Mouse (Mus musculus) liver, embryonic 14.5 days (tissue): ENCODE results near the gene Uba52. TPM values are rescaled to one million over a fixed set of nuclear protein-coding genes. Genes with fewer than 3 reads are reported as not detected.
A peak's percentile ranks its signal among the peaks of the same experiment; 100 is the strongest.

Experiments
- ATAC-seq: fragments of 200-750 bp; cut with Nextera tagmentation; 2 replicates; pipeline ENCODE4 v1.8.0; 2017; ENCODE audit warnings: moderate number of reproducible peaks, mild to moderate bottlenecking, moderate library complexity; ENCODE audit not compliant: insufficient read depth
- DNase-seq, 3 experiments: peaks; one replicate each; pipeline ENCODE4 v3.0.0-alpha.2; 2012 to 2013; ENCODE audit warnings: low read depth in 3 of 3, low spot score in 3 of 3
- H3K27ac ChIP-seq: fragments of 300-500 bp; sonication (generic); 2 replicates; pipeline ENCODE4 v1.5.1; 2014; ENCODE audit warnings: moderate library complexity, mild to moderate bottlenecking, control low read depth, inconsistent platforms
- H3K27me3 ChIP-seq: fragments of 300-500 bp; sonication (generic); 2 replicates; pipeline ENCODE4 v1.6.1; 2014; ENCODE audit warnings: mild to moderate bottlenecking, low read length, moderate library complexity; ENCODE audit not compliant: control insufficient read depth, insufficient read depth
- H3K36me3 ChIP-seq: fragments of 300-500 bp; sonication (generic); replicated peaks from 2 replicates; pipeline ENCODE4 v1.6.1; 2014; ENCODE audit warnings: low read depth; ENCODE audit not compliant: control insufficient read depth, insufficient read depth
- H3K4me1 ChIP-seq, 2 experiments: fragments of 200-500 bp in 1 of 2; fragments of 300-500 bp in 1 of 2; sonication (generic) in 1 of 2; replicated peaks; 2 replicates each; pipeline ENCODE4 v1.6.1; 2012 to 2014; ENCODE audit warnings: antibody characterized with exemption in 1 of 2, inconsistent platforms in 1 of 2, low read length in 1 of 2; ENCODE audit not compliant: control insufficient read depth in 2 of 2, insufficient read depth in 2 of 2
- H3K4me2 ChIP-seq: fragments of 300-500 bp; sonication (generic); 2 replicates; pipeline ENCODE4 v1.6.1; 2014; ENCODE audit warnings: low read depth, mild to moderate bottlenecking, control low read depth, moderate library complexity
- H3K4me3 ChIP-seq, 2 experiments: fragments of 200-500 bp in 1 of 2; fragments of 300-500 bp in 1 of 2; sonication (generic) in 1 of 2; 2 replicates each; pipeline ENCODE4 v1.5.1; 2012 to 2014; ENCODE audit warnings: low read depth in 2 of 2, low read length in 2 of 2, mild to moderate bottlenecking in 2 of 2, control low read depth in 1 of 2, inconsistent platforms in 1 of 2, moderate library complexity in 1 of 2; ENCODE audit not compliant: insufficient read depth in 1 of 2
- H3K9ac ChIP-seq: fragments of 300-500 bp; sonication (generic); replicated peaks from 2 replicates; pipeline ENCODE4 v1.6.1; 2014; ENCODE audit warnings: mild to moderate bottlenecking, control low read depth, moderate library complexity
- H3K9me3 ChIP-seq: fragments of 300-500 bp; sonication (generic); 2 replicates; pipeline ENCODE4 v1.6.1; 2016; ENCODE audit warnings: low read length, mixed read lengths; ENCODE audit not compliant: control insufficient read depth
- CTCF ChIP-seq: IDR thresholded peaks from 2 replicates; pipeline ENCODE4 v1.5.1; 2016; ENCODE audit warnings: antibody characterized with exemption, low read depth, control low read depth
- EP300 ChIP-seq: IDR thresholded peaks from 2 replicates; pipeline ENCODE4 v1.6.1; 2016; ENCODE audit warnings: antibody characterized with exemption, low read depth
- WGBS: fragments of 180-500 bp; shearing (Covaris S2); extraction: QIAGEN DNeasy Blood & Tissue Kit; methylation state at CpG from one replicate; pipeline ENCODE4 v1.1.7; 2014; ENCODE audit not compliant: insufficient replicate concordance; 5-methylcytosine and 5-hydroxymethylcytosine counted together
- polyA plus RNA-seq, 2 experiments: library from polyadenylated mRNA; depleted of rRNA in 1 of 2; stranded (reverse) in 1 of 2; unstranded in 1 of 2; fragments of >200 nt; fragmentation: Nextera tagmentation in 1 of 2; extraction: Ambion mirVana in 1 of 2; gene quantifications; 2 replicates each; pipeline versions ENCODE4 v1.2.1 to v1.2.3; 2012 to 2014

Gene Uba52
- polyA plus RNA-seq, 2 experiments = 773 to 870 TPM

DNA sequence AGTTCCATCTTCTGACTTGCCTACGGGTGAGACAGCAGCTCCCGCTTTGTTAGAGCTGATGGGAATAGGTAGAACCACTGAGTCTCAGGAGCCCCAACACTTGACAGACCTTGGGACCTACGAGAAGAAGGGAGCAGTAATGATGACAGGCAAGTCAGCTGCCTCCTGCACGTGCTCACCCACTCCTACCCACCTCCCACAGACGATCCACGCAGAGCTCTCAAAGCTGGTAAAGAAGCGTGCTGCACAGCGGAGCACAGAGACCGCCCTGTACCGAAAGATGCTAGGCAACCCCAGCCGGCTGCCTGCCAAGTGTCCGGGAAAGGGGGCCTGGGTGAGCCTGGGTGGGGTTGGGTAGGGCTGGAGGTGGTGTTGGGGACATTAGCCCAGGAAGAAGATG is 23.7 kb upstream of the Uba52 start:
- peaks cover 33% of the 10 kb centered on the region for H3K36me3 ChIP-seq
- H3K9ac ChIP-seq = no peak overlapping the region
- no peak overlapping the region for H3K27ac ChIP-seq
- H3K27me3 ChIP-seq = no peaks in the 10 kb centered on the region
- H3K4me3 ChIP-seq = no peak overlapping the region
- H3K4me2 ChIP-seq = no peak overlapping the region
- ATAC-seq (no peak), DNase-seq (no peak)
- peaks cover 11 to 16% of the 10 kb centered on the region in 2 experiments for H3K4me1 ChIP-seq
- TF ChIP-seq EP300 (no peak), CTCF (no peak)
- WGBS = 83% methylated on average over 12 of the region's 12 CpGs
- no peaks in the 10 kb centered on the region for H3K9me3 ChIP-seq

DNA sequence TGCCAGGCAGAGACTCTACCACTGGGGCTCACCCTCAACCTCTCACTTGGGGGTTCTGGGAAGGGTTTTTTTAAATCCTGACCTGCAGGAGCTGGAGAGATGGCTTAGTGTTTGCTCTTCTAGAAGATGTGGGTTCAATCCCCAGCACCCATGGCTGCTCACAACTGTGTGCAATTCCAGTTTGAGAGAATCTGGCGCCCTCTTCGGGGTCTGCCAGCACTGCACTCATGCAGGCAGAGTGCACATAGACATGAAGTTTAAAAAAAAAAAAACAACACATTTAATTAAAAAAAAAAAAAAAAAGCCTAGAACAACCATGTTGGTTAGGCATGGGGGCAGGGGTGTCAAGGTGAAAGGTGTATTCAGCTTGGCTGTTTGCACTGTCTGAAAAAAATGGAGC is 19.7 kb upstream of the Uba52 start:
- DNase-seq = no peak
- no peak overlapping the region for H3K9ac ChIP-seq
- H3K4me3 ChIP-seq = no peak overlapping the region; a peak in 1 of 4 replicates
- no peaks in the 10 kb centered on the region for H3K9me3 ChIP-seq
- TF ChIP-seq EP300 (no peak), CTCF (peak; percentile 45)
- H3K4me2 ChIP-seq = peak overlapping the region; percentile 79; the same call in 1 of the 2 replicates
- no peaks in the 10 kb centered on the region for H3K27me3 ChIP-seq
- WGBS = 83% methylated on average over 2 of the region's 2 CpGs
- no peak overlapping the region for H3K27ac ChIP-seq
- no peak for ATAC-seq
- H3K36me3 ChIP-seq = peaks cover 31% of the 10 kb centered on the region
- peaks cover 25 to 30% of the 10 kb centered on the region in 2 experiments for H3K4me1 ChIP-seq

DNA sequence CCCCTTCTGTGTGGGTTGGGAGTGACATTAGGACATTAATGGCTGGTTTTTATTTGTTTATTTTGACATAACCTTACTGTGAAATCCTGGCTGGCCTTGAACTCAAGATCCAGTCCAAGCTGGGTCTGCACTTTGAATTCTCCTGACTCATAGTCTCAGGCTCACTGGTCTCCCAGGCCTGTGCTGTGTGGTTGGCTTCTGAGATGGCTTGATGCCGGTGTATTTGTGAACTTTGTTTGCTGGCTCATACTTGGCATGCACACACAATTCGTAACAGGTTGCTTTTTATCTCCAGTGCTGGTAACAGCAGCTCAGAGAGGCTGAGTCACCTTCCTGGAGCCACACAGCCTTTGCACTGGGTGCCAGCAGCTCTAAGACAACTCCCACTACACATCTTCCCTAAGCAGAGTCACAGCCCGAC is 19.1 kb upstream of the Uba52 start:
- no peaks in the 10 kb centered on the region for H3K9me3 ChIP-seq
- 62% methylated on average over 3 of the region's 3 CpGs for WGBS
- H3K27me3 ChIP-seq = no peaks in the 10 kb centered on the region
- H3K4me1 ChIP-seq = peaks cover 25 to 30% of the 10 kb centered on the region in 2 experiments
- H3K4me3 ChIP-seq = peak overlapping the region in 1 of 2 experiments; percentile 89; a peak in 2 of 4 replicates
- ATAC-seq (no peak), DNase-seq (no peak)
- TF ChIP-seq CTCF (no peak), EP300 (no peak)
- peak overlapping the region; percentile 79 for H3K4me2 ChIP-seq
- peaks cover 31% of the 10 kb centered on the region for H3K36me3 ChIP-seq
- H3K27ac ChIP-seq = peak overlapping the region; percentile 75
- H3K9ac ChIP-seq = peak overlapping the region; percentile 51

DNA sequence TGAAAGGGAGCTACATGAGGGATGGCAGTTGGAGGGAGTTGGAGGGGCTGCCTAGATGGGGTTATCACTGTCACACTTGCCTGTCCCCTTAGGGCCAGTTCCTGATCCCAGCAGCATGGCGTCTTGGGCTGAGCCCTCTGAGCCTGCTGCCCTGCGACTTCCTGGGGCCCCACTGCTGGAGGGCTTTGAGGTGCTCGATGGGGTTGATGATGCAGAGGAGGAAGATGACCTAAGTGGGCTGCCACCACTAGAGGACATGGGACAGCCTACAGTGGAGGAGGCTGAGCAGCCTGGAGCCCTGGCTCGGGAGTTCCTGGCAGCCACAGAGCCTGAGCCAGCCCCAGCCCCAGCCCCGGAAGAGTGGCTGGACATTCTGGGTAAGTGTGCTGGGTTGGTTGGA is 18.7 kb upstream of the Uba52 start:
- Histone ChIP-seq H3K27me3 (no peaks in the 10 kb centered on the region), H3K27ac (peak overlapping the region; percentile 75), H3K4me1 (peaks cover 25 to 31% of the 10 kb centered on the region in 2 experiments), H3K9ac (peak overlapping the region; percentile 51), H3K9me3 (no peaks in the 10 kb centered on the region), H3K4me2 (peak overlapping the region; percentile 79), H3K36me3 (peaks cover 28% of the 10 kb centered on the region), H3K4me3 (peak overlapping the region; percentile 13 to 89)
- ATAC-seq (no peak), DNase-seq (no peak)
- TF ChIP-seq EP300 (no peak), CTCF (no peak)
- WGBS = 21% methylated on average over 5 of the region's 5 CpGs

DNA sequence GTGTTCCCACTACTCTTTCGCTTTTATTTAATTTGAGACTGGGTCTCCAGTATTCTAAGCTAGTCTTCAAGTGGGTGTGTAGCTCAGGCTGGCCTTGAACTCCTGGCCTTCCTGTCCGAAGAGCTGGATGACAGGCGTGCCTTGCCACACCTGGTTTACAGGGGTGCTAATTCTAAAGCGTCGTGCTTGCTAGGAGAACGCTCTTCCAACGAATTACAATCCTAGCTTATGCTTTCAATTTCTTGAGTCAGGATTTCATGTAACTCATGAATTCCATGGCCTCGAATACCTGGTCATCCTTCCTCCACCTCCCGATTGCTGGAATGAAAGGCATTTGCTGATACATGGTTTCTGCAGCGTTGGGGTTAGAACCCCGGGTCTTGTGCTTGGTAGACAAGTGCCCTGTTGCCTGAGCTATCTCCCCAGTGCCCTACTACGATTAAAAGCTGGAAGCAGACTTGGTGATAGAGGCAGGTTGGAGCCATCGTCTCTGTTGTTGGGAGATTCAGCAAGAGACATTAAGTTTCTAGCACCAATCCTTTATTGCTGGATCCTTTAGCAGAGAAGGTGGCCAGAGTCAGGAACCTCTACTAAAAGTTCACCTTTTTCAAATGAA is 17.7 kb upstream of the Uba52 start:
- Histone ChIP-seq H3K9me3 (no peaks in the 10 kb centered on the region), H3K27me3 (no peaks in the 10 kb centered on the region), H3K4me3 (peak overlapping the region; percentile 89 to 100), H3K4me2 (peak overlapping the region; percentile 79), H3K36me3 (peaks cover 19% of the 10 kb centered on the region), H3K27ac (peak overlapping the region; percentile 75), H3K4me1 (peaks cover 30 to 38% of the 10 kb centered on the region in 2 experiments), H3K9ac (peak overlapping the region; percentile 96)
- WGBS = 9% methylated on average over 13 of the region's 13 CpGs
- ATAC-seq (no peak), DNase-seq (no peak)
- TF ChIP-seq CTCF (no peak), EP300 (no peak)
